Mouse (Mus musculus) adipose tissue, adult 10 weeks (tissue): ENCODE data around the gene Tst. TPM values are rescaled to one million over a fixed set of nuclear protein-coding genes. Genes with fewer than 3 reads are reported as not detected.

Experiments used
- polyA plus RNA-seq: library from polyadenylated mRNA; stranded (reverse); fragments of 350-450 nt; fragmentation: Illumina TruSeq; extraction: RNeasy Lipid Tissue Mini Kit (QIAGEN cat#74804); gene quantifications from one replicate; pipeline ENCODE4 v1.2.3, GENCODE M21; 2014; ENCODE audit warnings: low read depth, low replicate concordance

The Tst gene
- polyA plus RNA-seq, result 51.7 TPM

DNA sequence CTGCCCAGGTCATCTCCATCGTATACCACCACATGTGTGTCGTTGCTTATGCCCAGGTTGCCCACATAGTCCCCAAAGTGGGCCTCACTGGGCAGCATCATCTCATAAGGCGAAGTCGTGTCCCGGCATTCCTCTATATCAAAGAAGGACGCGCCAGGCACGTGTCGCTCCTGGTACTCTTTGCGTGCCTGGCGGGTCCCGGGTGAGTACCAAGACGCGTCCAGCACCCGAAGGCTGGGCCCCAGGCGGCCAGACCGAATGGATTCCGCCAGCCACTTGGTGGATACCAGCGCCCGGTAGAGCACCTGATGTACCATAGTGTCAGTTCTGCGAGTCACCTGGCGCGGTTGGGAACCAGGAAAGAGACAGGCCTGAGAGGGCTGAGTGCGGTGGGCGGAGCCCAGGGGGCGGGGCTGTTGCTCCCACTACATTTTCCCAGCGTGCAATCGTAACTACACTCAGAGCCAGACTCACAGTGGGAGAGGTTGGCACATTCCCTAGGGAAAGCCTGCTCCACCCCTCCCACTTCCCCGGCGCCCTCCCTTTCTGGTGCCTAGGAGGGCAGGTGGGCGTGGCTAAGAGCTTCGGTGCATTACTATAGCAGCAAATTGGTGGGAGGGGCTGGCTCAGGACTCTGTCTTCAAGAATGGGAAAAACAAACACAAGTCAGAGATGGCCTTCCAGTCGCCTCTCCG, at the start of gene Tst:
TSS of gene Tst (minus strand) at position 391 of the 695 bp plus-strand sequence.

DNA sequence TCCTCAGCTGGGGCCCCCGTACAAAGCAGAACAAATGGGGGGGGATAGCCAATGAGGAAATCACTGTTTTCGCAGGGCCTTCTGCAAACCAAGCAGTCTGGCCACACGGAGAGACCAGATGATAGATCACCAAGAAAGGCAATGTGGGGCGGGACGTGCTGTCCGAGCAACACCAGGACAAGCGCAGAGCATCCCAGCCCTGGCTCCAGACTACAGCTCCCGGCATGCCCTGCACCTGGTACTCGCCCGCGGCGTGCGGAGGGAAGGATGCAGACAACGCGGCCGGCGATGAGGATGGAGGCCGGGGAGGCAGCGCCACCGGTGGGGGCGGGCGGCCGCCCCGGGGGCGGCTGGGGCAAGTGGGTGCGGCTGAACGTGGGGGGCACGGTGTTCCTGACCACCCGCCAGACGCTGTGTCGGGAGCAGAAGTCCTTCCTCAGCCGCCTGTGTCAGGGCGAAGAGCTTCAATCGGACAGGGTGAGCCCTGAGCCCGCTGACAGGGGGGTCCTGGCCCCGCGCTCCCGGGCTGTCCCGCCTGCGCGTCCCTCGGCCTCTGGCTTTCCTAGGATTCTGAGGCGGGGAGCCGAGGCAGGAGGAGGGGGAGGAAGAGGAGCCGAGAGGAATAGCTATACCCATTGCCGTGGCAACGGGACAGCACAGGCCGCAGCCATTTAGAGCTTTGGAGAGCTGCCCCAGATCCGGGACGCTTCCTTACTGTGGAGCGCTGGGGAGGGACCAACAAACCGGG, 22.9 kb upstream of the Tst start, which contains the start of gene Kctd17:
TSS of gene Kctd17 (plus strand) at position 174 of the 748 bp plus-strand sequence.

DNA sequence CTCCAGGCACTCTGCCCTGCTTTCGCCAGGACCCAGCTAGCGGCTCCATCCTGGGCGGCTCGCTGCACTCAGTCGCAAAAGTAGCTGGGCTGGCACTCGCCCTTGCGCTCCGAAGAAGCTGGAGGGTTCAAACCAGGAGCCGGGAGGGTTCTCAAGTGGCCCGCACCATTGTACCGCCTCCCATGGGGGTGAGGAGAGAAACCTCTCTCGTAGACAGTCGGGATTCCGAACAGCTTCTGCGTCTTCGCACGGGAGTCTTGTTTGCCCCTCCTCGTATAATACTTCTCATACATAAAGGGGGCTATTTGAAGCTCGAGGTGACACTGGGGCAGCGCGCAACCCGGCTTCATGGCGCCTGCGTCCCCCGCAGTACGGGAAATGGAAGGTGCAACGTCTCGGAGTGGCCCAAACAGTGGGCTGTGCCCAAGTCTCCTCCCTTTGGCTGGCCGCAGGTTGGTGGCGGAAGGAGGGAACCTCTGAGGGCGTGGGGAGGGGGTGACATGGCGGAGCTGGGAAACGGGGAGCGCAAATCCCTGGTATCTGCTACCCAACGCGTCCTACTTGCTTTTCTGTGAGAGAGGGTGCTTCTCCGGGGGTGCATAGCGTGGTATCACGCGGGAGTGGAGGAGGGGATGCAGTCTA, 707 bp upstream of the Tst start, which contains the start of gene Mpst:
TSS of gene Mpst (plus strand) at position 124 of the 642 bp plus-strand sequence.

DNA sequence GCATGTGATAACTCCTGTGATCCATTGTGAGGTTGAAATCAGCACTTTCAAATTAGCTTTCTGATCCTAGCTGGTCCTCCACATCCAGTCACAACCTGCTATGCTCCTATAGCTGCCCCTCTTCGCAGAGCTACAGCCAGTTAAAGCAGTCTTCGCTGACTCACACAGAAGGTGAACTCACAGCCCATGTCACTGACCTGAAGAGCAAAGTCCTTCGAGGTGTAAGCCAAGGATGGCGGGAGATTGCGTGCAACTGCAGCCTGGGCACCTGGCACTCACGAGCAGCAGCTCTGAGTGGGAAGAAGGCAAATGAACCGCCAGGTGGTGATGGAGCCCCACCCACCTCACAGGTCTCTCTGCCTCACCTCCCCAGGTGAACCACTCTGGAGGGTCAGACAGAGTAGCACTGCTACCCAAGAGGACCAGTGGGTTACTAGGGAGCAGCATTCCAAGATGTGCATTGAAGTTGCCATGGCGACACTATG, 10.2 kb downstream of the Tst start, which contains the start of gene Tex33:
TSS of gene Tex33 (minus strand) at position 435 of the 485 bp plus-strand sequence.

Other genes with a start within 250 kb of the Tst start
- 28.9 TPM for gene Ift27, start 231.8 kb downstream of the Tst start, polyA plus RNA-seq
- gene Pvalb, start 199.5 kb downstream of the Tst start, polyA plus RNA-seq, result 0.45 TPM
- gene Ncf4, start 161.1 kb downstream of the Tst start, polyA plus RNA-seq, result 9.2 TPM
- 5.3 TPM for gene Csf2rb2, start 100.2 kb downstream of the Tst start, polyA plus RNA-seq
- 14.8 TPM for gene Csf2rb, start 80.2 kb downstream of the Tst start, polyA plus RNA-seq
- 9.8 TPM for gene Tex33, start 10.0 kb downstream of the Tst start, polyA plus RNA-seq
- gene Mpst, start 509 bp upstream of the Tst start, polyA plus RNA-seq, result 50.4 TPM
- 127 TPM for gene Kctd17, start 22.7 kb upstream of the Tst start, polyA plus RNA-seq
- 0.45 TPM for gene Tmprss6, start 62.7 kb upstream of the Tst start, polyA plus RNA-seq
- 2.5 TPM for gene Il2rb, start 89.4 kb upstream of the Tst start, polyA plus RNA-seq
- 14.7 TPM for gene C1qtnf6, start 125.5 kb upstream of the Tst start, polyA plus RNA-seq
- gene Sstr3, start 138.8 kb upstream of the Tst start, polyA plus RNA-seq, result not detected
- 9.9 TPM for gene Rac2, start 166.9 kb upstream of the Tst start, polyA plus RNA-seq
- 28.4 TPM for gene Cyth4, start 191.1 kb upstream of the Tst start, polyA plus RNA-seq